Mouse (Mus musculus): Measurements from ENCODE around the gene Erp44.

Gene Erp44

DNA sequence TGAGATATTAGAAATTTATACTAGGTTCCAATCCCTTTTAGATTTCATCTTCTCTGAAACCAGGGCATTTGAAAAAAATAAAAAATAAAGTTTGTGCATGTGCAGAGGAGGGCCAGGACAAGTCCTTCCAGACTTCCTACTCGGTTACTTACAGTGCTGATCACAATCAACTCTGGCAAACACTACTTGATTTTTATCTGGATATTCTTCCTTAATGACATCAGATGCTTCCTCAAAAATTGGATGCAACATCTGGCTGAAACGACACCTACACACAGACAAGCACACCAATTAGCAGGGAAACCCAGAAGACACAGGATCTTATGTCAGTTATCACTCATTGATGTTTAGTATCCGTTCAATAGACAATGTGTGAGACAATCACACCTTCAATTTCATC lies 42.6 kb downstream of the Erp44 start:
- no peak for DNase-seq

GRCm38 (mm10) chr4:48226800-48227199 lies 52.6 kb downstream of the Erp44 start:
- no peak for DNase-seq

- DNase-seq: no peak
These were observed 53.8 kb downstream of the Erp44 start for GRCm38 (mm10) chr4:48225604-48226003.

DNA sequence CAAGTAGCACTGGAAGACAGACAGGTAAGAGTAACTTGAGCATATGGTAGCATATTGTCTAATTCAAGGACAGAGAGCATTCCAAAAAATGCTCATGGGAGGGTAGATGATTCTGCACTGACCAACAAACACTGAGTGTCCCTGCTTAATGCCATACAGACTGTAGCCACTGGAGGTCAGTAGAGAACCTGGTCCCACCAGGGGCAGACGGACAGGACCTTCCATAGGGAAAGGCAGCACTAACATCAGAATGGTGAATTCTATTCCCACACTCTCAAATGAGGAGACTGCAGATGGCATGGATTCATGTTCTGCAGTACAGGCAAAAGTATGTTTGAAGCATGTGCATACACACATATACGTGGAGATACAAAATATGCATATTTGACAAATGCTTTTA lies 54.2 kb downstream of the Erp44 start:
- peak; percentile 31 for DNase-seq

- no peak for DNase-seq
These were observed 75.8 kb downstream of the Erp44 start for GRCm38 (mm10) chr4:48203564-48203963.

GRCm38 (mm10) chr4:48198447-48198846 lies 80.9 kb downstream of the Erp44 start:
- no peak for DNase-seq

- DNase-seq: no peak
These were observed 81.4 kb downstream of the Erp44 start for GRCm38 (mm10) chr4:48197925-48198324.

- DNase-seq: no peak
These were observed 97.1 kb downstream of the Erp44 start for GRCm38 (mm10) chr4:48182115-48182806.

DNA sequence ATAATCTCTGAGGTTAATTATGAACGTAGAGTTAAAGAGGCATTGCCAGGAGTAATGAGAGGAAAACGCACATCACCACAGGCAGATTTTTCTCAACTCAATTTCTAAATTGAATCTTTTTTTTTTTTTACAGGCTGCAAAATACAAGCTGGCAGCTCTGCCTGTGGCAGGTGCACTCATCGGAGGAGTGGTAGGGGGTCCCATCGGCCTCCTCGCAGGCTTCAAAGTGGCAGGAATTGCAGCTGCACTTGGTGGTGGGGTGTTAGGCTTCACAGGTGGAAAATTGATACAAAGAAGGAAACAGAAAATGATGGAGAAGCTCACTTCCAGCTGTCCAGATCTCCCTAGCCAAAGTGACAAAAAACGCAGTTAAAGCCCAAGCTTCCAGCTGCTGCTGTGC lies 98.0 kb downstream of the Erp44 start:
- no peak for DNase-seq

DNA sequence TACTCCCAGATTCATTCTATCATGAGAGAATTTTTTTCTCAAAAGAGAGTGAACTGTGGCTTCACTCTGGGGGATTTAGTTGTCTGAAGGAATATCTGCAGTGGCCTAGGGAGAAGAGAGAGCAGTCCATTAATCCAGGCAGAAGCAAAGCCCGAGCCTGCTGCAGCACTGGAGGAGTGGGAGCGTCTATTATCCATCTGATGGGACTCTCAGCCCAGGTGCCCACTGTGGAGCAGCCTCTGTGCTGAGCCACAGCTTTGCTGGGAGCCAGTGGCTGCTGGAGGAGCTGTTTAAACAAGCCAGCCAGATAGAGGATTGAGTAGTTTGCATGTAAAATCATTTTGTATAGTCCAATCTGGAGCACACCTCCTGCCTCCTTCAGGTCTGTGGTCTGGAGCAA lies 98.4 kb downstream of the Erp44 start:
- no peak for DNase-seq

GRCm38 (mm10) chr4:48175666-48176065 lies 103.7 kb downstream of the Erp44 start:
- no peak for DNase-seq

- peak; percentile 3 for DNase-seq
These were observed 115.5 kb downstream of the Erp44 start for GRCm38 (mm10) chr4:48163851-48164250.

DNA sequence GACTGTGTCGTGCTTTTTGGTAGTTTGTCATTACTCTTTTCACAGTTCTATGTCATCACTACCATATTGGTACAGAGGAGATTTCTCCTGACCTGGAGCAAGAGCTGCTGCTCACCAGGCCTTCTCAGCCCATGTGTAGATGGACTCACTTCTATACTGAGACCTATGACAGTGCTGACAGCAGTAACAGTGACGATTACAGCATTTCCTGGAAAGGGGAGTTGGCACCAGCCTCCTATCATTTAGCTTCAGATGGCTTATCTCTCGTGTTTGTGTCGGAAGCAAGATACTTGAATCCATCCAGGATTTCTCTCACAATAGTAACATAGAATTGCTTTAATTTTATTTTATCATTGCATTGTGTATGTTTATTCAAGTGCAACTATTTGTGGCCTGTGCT lies 119.0 kb downstream of the Erp44 start:
- no peak for DNase-seq

DNA sequence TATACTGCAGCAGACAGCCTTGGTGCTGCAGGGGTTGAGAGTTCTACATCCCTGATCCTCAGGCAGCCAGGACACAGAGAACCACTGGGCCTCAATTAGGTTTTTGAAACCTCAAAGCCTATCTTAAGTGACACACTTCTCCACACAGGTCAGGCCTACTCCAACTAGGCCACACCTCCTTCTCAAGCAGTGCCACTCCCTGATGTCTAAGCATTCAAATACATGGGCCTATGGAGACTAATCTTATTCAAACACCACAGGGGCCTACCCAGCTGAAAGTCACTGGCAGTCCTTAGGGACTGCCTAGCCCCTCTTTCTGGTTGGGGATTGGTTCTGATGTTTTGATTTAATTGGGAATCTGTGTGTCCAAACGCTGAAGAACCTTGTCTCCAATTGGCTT lies 123.5 kb downstream of the Erp44 start:
- no peak for DNase-seq

GRCm38 (mm10) chr4:48153229-48153628 lies 126.1 kb downstream of the Erp44 start:
- no peak for DNase-seq

GRCm38 (mm10) chr4:48149492-48149891 lies 129.9 kb downstream of the Erp44 start:
- no peak for DNase-seq

Measured in thymus, postnatal 25 days (tissue).